Mouse (Mus musculus): ENCODE measurements around the gene Agmat. TPM values are rescaled to one million over a fixed set of nuclear protein-coding genes. Genes with fewer than 3 reads are reported as not detected.
A peak's percentile ranks its signal among the peaks of the same experiment; 100 is the strongest.

Agmat gene
- total and polyA plus RNA-seq, 2 experiments from 2014 or later: 1.1 TPM; not detected in 1

DNA sequence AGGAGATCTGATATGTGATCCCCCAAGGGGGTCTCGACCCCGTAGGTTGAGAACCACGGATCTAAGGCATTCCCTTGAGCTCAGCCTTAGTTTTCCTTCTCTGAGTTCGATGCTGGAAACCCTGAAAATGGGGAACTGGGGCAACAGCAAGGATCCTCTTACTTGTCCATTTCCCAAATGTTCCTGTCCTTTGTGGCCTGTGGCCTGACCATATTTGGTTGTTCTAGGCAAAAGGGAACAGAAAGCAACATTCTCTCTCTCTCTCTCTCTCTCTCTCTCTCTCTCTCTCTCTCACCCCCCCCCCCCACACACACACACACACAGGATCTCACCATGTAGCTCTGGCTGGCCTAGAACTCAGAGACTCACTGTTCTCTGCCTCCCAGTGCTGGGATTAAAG lies 9.6 kb upstream of the Agmat start:
- Histone ChIP-seq H3K4me1 (ENCODE audit: control insufficient read depth, insufficient read depth) (no peaks in the 10 kb centered on the region; the same call in 1 of the 2 replicates), H3K9me3 (replicated peaks; ENCODE audit: control insufficient read depth, low read length) (no peaks in the 10 kb centered on the region), H3K9ac (replicated peaks; ENCODE audit: low read depth, low read length) (no peak overlapping the region), H3K4me3 (ENCODE audit: low read depth, low read length) (no peak overlapping the region), H3K4me2 (ENCODE audit: low read depth, low read length) (no peak overlapping the region), H3K36me3 (replicated peaks; ENCODE audit: control insufficient read depth, insufficient read depth, low read length) (no peaks in the 10 kb centered on the region), H3K27ac (ENCODE audit: low read depth) (no peak overlapping the region), H3K27me3 (ENCODE audit: control insufficient read depth, insufficient read depth, low read length) (no peaks in the 10 kb centered on the region)
- WGBS: 63% methylated on average over 4 of the region's 4 CpGs
- no peak for TF ChIP-seq CTCF (IDR thresholded peaks at IDR 0.05; ENCODE audit: low read depth)
- no peak for DNase-seq (ENCODE audit: low spot score)
- ATAC-seq (ENCODE audit: insufficient read depth, low read depth): no peak

DNA sequence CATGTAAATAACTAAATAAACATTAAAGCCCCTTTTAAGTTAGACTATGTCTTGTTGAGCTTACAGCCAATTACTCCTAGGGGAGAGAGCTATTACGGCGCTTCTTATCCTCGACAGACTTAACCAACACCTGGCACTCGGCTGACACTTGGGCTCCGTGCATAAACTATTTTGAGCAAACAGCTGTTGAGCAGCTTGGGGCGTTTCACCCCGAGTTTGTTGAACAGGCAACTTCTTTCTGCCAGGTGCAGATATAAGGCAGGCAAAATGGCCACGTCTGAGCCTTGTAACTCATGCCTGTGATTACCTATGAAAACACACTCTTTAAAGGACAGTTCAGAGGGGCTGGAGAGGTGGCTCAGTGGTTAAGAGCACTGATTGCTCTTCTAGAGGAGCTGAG lies 8.5 kb upstream of the Agmat start:
- H3K27me3 ChIP-seq (ENCODE audit: control insufficient read depth, insufficient read depth, low read length): no peaks in the 10 kb centered on the region
- H3K4me3 ChIP-seq (ENCODE audit: low read depth, low read length): no peak overlapping the region
- ATAC-seq (ENCODE audit: insufficient read depth, low read depth) (no peak), DNase-seq (ENCODE audit: low spot score) (no peak)
- no peaks in the 10 kb centered on the region; the same call in 1 of the 2 replicates for H3K4me1 ChIP-seq (ENCODE audit: control insufficient read depth, insufficient read depth)
- H3K9ac ChIP-seq (replicated peaks; ENCODE audit: low read depth, low read length): no peak overlapping the region
- no peak overlapping the region for H3K4me2 ChIP-seq (ENCODE audit: low read depth, low read length)
- no peak overlapping the region for H3K27ac ChIP-seq (ENCODE audit: low read depth)
- TF ChIP-seq CTCF (IDR thresholded peaks at IDR 0.05; ENCODE audit: low read depth) (no peak), EP300 (IDR thresholded peaks at IDR 0.05; ENCODE audit: low read depth) (no peak)
- no peaks in the 10 kb centered on the region for H3K9me3 ChIP-seq (replicated peaks; ENCODE audit: control insufficient read depth, low read length)
- no peaks in the 10 kb centered on the region for H3K36me3 ChIP-seq (replicated peaks; ENCODE audit: control insufficient read depth, insufficient read depth, low read length)
- 53% methylated on average over 8 of the region's 8 CpGs for WGBS

DNA sequence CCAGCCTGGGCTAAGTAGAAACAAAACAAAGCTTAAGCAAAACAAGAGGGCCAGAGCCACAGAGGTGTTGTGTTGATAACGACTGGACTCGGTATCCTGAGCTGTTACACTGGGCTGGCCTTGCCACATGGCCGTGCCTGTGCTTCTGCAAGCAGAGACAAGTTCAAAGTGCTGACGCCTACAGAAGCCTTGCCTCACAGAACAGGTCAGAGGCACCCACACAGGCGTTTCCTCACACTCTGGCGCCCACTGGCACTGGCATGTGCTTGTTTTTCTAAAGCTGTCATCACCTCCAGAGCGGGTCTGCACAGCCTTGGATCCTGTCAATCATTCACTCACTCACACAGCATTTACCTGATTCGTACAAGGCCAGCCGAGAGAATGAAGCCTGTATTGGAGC lies 4.6 kb upstream of the Agmat start:
- no peaks in the 10 kb centered on the region for H3K9me3 ChIP-seq (replicated peaks; ENCODE audit: control insufficient read depth, low read length)
- WGBS: 14% methylated on average over 9 of the region's 9 CpGs
- peak; percentile 72 for ATAC-seq (ENCODE audit: insufficient read depth, low read depth)

DNA sequence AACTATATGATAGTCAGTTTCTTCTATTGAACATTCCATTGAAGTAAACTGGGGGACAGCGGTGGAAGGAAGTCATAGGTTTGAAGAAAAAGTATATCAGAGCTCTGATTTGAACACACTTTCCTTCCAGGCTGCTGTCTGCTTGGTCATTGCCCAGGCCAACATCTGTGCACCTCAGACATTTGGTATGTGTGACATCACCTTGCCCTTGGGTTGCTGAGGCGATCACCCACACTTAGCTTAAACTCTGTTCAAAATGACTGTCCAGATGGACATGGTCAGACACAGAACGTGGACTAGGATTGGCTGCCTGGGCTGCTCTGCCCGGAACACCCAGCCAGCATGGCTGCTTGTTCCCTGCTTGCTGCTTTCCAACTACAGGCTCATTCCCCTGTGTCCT lies 4.1 kb upstream of the Agmat start:
- no peak overlapping the region for H3K9ac ChIP-seq (replicated peaks; ENCODE audit: low read depth, low read length)
- H3K9me3 ChIP-seq (replicated peaks; ENCODE audit: control insufficient read depth, low read length): no peaks in the 10 kb centered on the region
- H3K4me2 ChIP-seq (ENCODE audit: low read depth, low read length): no peak overlapping the region
- no peaks in the 10 kb centered on the region for H3K4me1 ChIP-seq (ENCODE audit: control insufficient read depth, insufficient read depth)
- ATAC-seq (ENCODE audit: insufficient read depth, low read depth) (no peak), DNase-seq (ENCODE audit: low spot score) (no peak)
- no peaks in the 10 kb centered on the region for H3K27me3 ChIP-seq (ENCODE audit: control insufficient read depth, insufficient read depth, low read length)
- WGBS: 72% methylated on average over 4 of the region's 4 CpGs
- TF ChIP-seq EP300 (IDR thresholded peaks at IDR 0.05; ENCODE audit: low read depth): no peak
- TF ChIP-seq CTCF (IDR thresholded peaks at IDR 0.05; ENCODE audit: low read depth): no peak
- no peaks in the 10 kb centered on the region for H3K36me3 ChIP-seq (replicated peaks; ENCODE audit: control insufficient read depth, insufficient read depth, low read length)
- H3K4me3 ChIP-seq (ENCODE audit: low read depth, low read length): no peak overlapping the region
- H3K27ac ChIP-seq (ENCODE audit: low read depth): no peak overlapping the region

More for the DNA sequence above, 4.6 kb upstream of the Agmat start:
- no peaks in the 10 kb centered on the region for H3K4me1 ChIP-seq (ENCODE audit: control insufficient read depth, insufficient read depth)
- no peak overlapping the region for H3K9ac ChIP-seq (replicated peaks; ENCODE audit: low read depth, low read length)
- no peak overlapping the region for H3K27ac ChIP-seq (ENCODE audit: low read depth)
- H3K36me3 ChIP-seq (replicated peaks; ENCODE audit: control insufficient read depth, insufficient read depth, low read length): no peaks in the 10 kb centered on the region
- no peak for TF ChIP-seq CTCF (IDR thresholded peaks at IDR 0.05; ENCODE audit: low read depth)
- TF ChIP-seq EP300 (IDR thresholded peaks at IDR 0.05; ENCODE audit: low read depth): no peak
- H3K27me3 ChIP-seq (ENCODE audit: control insufficient read depth, insufficient read depth, low read length): no peaks in the 10 kb centered on the region
- peak; percentile 29 for DNase-seq (ENCODE audit: low spot score)
- no peak overlapping the region for H3K4me2 ChIP-seq (ENCODE audit: low read depth, low read length)
- H3K4me3 ChIP-seq (ENCODE audit: low read depth, low read length): no peak overlapping the region

DNA sequence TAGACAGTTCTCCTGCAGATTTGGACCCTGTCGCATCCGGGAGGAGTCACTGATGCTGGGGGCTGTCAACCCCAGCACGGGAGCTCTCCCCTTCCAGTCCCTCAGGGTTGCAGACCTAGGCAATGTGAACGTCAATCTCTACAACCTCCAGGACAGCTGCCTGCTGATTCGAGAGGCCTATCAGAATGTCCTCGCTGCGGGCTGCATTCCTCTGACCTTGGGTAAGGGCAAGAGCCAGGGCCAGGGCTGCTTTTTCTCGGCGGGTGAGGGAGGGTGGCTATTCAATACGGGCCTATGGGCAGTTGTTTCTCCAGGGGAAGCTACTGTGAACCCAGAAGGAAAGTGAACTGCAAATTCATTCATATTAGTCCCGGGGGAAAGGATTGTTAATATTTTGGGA lies 3.1 kb downstream of the Agmat start:
- no peak overlapping the region for H3K4me2 ChIP-seq (ENCODE audit: low read depth, low read length)
- no peaks in the 10 kb centered on the region for H3K9me3 ChIP-seq (replicated peaks; ENCODE audit: control insufficient read depth, low read length)
- peaks cover 9% of the 10 kb centered on the region; the same call in 1 of the 2 replicates for H3K4me1 ChIP-seq (ENCODE audit: control insufficient read depth, insufficient read depth)
- 20% methylated on average over 11 of the region's 11 CpGs for WGBS
- no peaks in the 10 kb centered on the region for H3K36me3 ChIP-seq (replicated peaks; ENCODE audit: control insufficient read depth, insufficient read depth, low read length)
- TF ChIP-seq CTCF (IDR thresholded peaks at IDR 0.05; ENCODE audit: low read depth) (no peak), EP300 (IDR thresholded peaks at IDR 0.05; ENCODE audit: low read depth) (no peak)
- no peaks in the 10 kb centered on the region for H3K27me3 ChIP-seq (ENCODE audit: control insufficient read depth, insufficient read depth, low read length)
- DNase-seq (ENCODE audit: low spot score): peak; percentile 55
- H3K27ac ChIP-seq (ENCODE audit: low read depth): peak overlapping the region; percentile 57
- H3K4me3 ChIP-seq (ENCODE audit: low read depth, low read length): no peak overlapping the region
- peak; percentile 85 for ATAC-seq (ENCODE audit: insufficient read depth, low read depth)
- H3K9ac ChIP-seq (replicated peaks; ENCODE audit: low read depth, low read length): no peak overlapping the region

DNA sequence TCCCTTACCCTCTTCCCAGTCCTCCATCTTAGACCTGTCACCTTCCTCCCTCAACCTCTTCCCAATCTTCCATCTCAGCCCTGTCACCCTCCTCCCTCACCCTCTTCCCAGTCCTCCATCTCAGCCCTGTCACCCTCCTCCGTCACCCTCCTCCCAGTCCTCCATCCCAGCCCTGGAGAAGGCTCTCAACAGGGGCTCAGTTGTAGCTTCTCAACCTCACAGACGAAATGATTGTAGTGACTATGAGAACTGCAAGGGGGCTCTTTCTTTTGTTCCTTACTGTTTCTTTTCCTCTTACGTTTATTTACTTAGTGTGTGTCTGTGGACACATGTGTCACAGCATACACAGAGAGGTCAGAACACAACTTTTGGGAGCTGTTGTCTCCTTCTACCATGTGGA lies 4.4 kb downstream of the Agmat start:
- H3K4me2 ChIP-seq (ENCODE audit: low read depth, low read length): no peak overlapping the region
- no peak for DNase-seq (ENCODE audit: low spot score)
- no peak overlapping the region for H3K9ac ChIP-seq (replicated peaks; ENCODE audit: low read depth, low read length)
- 64% methylated on average over 3 of the region's 3 CpGs for WGBS
- no peak overlapping the region for H3K27ac ChIP-seq (ENCODE audit: low read depth)
- H3K4me3 ChIP-seq (ENCODE audit: low read depth, low read length): no peak overlapping the region
- no peaks in the 10 kb centered on the region for H3K27me3 ChIP-seq (ENCODE audit: control insufficient read depth, insufficient read depth, low read length)
- H3K36me3 ChIP-seq (replicated peaks; ENCODE audit: control insufficient read depth, insufficient read depth, low read length): no peaks in the 10 kb centered on the region
- H3K4me1 ChIP-seq (ENCODE audit: control insufficient read depth, insufficient read depth): peaks cover 9% of the 10 kb centered on the region; the same call in 1 of the 2 replicates
- ATAC-seq (ENCODE audit: insufficient read depth, low read depth): no peak
- H3K9me3 ChIP-seq (replicated peaks; ENCODE audit: control insufficient read depth, low read length): no peaks in the 10 kb centered on the region
- TF ChIP-seq EP300 (IDR thresholded peaks at IDR 0.05; ENCODE audit: low read depth): no peak
- no peak for TF ChIP-seq CTCF (IDR thresholded peaks at IDR 0.05; ENCODE audit: low read depth)
